Mouse (Mus musculus) right cerebral cortex, postnatal 25 days (tissue): ENCODE measurements at regions not wholly inside any gene's neighbourhood (a gene's known extent, or its start where the extent isn't known, plus 50 kb on each side); places are given as distances from the start of the nearest gene placed in this dataset.
A peak's percentile ranks its signal among the peaks of the same experiment; 100 is the strongest.

Source experiments
- DNase-seq: peaks from one replicate; pipeline ENCODE4 v3.0.0; 2022

DNA sequence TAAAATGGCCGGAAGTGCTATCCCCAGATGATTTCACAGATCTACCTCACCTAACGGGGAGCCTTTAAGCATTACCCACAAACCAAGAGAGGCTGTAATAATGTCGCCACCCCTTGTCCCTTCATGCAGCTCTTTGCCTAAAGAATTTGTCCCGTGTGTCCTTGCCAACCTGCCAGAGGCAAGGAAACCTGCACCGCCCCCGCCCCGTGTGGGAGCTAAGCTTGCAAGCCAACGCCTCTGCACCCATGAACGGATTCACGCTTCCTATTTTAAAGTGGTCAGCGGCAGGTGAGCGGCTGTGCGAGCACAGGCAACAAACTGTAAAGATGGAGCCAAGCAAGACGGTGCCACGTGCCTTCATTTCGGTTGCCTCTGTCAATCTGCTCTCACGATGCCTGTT, 63.1 kb downstream of the Gm11011 start:
- DNase-seq, result peak; percentile 9

DNA sequence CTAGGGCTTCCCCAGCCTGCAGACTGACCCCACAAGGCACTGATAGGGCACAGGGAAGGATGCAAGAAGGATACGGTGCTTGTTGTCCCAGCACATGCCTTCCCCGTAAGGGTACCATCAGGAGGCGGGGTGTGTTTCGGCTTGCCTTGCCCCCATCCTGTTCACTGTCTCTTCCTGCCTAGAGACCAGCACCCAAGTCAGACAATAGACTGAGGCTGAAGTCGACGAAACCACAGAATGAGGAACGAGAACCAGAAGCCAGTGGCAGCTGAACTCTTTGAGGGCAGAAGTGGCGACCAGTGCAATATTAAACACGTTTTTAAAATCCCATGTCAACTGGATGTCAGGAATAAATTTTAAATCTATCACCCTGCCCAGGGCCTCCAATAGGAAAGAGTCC, 67.6 kb downstream of the Gm11011 start:
- DNase-seq, result no peak

DNA sequence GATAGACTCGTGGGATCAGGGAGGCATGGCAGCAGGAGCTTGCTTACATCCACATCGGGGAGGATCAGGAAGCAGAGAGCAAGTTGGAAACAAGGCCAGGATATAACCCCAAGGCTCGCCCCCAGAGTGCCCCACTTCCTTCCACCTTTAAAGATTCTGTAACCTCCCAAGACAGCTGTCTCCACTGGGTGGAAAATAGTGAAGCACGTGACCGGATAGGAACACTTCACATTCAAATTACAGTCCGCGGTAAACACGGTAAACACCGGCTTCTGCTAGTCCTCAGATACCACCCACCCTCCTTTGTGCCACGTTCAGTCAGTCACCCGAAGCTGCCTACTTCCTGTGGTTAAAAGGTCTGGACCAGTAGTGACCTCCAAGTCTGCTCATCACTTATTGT, 72.2 kb downstream of the Gm11011 start:
- no peak for DNase-seq

DNA sequence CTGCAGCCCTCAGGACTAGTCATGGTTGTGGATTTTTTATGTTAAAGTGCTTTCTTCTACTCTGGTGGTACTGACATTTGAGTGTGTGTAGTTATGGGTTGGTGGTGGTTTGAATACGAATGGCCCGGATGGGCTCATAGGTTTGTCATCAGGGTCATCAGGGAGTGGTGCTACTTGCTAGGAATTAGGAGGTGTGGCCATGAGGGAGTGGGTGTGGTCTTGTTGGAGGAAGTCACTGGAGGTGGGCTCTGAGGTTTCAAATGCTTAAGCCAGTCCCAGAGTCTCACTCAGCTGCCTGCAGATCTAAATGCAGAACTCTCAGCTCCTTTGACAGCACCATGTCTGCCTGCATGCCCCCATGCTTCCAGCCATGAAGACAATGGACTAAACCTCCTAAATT, 76.8 kb downstream of the Gm11011 start:
- no peak for DNase-seq

DNA sequence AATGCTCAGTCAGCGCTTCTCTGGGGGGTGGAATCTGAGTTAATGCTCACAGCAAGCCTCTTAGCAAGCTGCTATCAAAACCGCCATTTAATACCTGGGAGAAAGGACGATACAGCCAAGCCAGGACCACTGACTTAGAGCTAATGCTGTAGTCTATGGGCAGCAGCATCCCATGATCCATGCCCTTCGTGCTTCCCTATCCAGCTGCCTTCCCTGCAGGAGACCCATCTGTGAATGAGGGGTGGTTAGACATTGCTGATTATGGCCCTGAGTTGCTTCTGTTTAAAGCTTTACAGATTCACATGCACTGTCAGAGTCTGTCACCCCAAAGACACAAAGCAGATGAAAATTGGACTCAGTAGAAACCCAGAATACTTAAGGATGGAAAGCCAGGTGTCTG, 78.1 kb downstream of the Gm11011 start:
- DNase-seq, result no peak

DNA sequence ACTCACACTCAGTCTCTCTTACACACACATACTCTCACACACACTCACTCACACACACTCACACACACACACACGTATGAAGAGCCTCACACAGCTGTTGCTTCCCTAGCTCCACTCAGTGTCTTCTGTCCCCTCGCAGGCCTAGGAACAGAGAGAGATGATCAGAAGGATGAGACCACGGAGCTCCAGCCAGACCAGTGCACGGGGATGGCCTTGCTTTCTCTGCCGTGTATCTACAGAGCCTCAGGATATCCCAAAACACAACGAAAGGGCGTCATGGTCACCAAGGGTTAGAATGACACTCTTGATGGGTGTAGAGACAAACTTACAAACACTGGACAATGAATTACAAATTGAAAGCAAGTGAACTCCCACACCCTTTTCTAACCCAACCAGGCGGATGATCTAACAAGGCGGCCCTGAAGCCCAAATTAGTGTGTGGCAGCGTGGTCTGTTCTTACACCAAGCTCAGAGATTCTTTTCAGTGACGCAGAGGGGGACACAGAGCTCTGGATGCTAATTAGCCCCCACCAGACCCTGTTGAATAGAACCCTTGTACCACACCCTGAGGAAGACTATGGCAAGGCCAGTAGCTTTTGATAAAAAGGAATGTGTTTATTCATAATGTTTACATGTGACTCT, 83.0 kb downstream of the Gm11011 start:
- DNase-seq, result no peak

DNA sequence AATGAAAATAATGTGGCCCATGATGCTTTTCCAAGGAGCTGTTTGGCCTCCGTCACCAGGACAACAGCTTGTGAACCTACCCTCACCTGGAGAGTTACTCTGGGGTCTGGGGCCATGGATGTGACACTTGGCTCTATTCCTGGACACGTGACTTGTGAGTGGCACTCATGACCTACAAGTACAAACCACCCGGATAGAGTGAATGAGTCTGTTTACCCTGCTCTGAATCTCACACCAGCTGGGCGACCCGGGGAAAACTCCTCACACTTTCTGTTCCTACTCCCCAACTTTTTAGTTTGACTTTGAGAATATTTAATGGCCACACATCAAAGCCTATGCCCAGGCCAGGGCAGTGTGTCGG, 84.0 kb downstream of the Gm11011 start:
- no peak for DNase-seq

DNA sequence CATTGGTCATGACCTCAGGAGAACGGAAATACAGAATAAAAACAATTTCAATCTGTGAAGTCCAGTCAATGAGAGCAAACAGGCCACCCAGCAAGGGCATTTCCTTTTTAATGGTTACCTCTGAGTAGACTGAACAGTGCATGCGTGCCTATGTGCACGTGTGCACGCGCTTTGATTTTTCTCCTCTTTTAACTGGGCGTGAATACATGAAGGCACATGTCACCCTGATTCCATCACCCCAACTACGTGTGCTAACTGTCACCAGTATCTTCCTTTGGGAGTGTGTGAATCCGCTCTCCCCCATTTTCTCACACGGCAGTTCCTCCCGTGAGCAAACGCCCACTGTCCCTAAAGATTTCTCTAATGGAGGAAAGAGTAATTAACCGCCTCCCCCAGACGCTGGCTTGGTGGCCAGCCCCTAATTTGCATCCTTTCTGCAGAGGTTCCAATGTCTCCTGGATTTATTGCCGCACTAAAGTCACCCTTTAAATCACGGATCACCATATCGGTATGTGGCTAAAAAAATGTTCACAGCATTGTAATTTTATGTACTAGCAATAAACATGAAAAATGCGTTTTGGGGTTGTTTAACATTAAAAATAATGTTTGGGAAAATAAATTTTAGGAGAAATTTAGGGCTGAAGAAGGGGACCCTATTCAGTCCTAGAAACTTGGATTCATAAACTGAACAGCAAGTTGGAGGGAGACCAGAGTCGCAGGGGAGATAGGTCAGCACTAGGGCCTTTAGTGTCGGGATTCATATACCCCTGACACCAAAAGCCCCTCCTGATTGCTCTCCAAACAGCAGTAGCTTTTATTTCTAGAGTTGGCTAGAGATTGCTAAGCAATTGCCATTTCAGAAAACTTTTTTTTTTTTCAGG, 84.6 kb downstream of the Gm11011 start:
- no peak for DNase-seq

DNA sequence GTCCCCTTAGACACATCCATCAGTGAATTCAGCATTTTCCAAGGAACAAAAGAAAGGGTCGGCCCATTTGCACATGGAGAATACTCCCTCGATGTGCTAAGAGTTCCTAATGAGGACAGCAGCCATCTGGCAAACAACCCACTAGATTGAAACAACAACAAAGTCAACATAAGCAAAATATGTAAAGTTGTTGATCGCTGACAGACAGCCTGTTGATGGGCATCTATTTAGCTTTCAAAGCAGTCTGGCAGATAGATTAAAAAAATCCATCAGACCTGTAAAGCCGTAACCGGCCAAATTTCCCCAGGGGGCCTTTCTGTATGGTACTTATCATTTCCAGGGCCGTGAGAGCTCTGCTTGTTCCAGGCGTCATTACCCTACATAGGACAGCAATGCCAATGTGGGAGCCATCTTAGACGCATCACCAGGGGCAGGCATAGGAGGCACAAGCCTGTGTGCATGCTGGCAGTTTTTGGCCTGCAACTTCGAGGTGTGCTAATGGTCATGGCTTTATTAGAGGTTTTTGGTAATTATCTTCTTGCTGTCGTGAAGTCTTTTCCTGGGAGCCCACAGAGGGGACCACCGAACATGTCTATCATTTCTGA, 85.7 kb downstream of the Gm11011 start:
- DNase-seq, result no peak

DNA sequence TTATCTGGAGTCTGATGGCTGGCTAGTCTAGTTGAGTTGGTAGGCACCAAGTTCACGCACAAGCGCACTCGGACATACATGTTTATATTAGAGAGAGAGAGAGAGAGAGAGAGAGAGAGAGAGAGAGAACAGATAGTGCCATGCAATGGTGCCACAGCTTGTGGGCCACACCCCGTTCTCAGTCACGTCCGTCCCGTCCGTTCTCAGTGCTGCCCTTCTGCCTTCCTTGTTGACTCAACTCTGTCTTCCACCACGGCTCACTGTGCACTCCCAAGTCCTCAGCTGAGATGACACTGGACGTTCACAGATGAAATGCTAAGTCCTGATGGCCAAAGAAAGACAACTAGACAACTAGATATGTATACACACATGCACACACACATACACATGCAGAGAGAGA, 92.2 kb downstream of the Gm11011 start:
- no peak for DNase-seq

DNA sequence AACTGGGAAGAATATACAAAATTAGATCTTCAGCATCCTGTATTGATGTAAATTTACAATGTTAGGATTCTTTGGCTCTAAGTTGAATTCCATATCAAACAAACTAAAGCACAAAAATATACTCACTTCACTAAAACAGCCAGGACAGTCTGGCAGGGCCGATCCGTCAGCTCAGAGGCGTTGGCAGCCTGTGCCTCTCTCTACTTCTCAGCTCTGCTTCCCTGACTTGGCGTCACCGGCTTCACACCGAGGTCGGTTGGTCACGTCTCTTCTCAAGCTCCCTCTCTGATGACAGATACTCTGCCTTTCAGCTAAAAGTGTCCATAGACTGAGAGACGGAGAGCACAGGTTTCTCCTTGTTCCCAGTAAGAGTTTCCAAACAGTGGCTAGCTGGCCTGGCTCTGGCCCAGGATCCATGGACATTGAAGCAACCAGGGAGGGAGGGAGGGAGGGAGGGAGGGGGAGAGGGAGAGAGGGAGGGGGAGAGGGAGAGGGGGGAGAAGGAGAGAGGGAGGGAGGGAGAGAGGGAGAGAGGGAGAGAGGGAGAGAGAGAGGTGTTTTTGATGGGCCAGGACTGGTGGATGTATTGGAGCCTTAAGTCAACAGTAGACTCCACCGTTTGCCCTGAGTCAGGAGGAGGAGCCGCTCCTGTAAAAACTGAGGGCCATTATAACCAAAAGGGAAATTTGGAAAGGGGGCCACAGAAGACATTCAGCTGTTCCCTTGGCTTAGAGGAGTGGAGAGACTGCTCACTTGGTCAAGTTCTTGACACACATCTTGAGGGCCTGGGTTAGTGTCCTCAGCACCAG, 92.8 kb downstream of the Gm11011 start:
- DNase-seq, result no peak

DNA sequence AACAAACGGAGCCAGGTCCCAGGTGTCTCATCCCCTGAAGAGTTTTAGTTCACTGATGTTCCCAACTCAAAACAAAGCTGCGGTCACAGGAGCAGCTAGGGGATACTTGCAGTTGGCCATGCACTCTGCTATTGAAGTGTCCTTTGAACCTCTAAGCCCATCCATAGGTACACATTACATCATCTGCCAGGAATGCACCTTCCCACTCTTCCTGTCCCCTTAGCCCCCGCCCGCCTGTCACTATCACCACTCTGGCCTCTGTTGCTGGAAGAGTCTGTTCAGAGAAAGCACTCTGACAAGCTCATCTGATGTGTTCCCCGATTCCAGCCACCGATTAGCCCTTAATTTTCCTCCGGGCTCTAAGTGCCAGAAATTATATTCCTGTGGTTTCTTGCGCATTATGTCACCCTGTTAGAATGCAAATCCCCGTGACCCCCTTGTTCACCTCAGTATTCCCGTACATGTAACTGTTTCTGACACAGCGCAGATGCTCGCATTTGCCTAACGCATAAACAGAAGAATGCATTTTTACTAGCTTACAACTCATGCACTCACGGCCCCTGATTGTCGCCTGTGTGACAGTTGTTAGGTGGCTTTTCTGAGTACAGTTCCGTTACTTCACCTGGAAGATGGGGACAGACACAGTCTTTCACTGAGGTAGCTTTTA, 93.8 kb downstream of the Gm11011 start:
- no peak for DNase-seq

DNA sequence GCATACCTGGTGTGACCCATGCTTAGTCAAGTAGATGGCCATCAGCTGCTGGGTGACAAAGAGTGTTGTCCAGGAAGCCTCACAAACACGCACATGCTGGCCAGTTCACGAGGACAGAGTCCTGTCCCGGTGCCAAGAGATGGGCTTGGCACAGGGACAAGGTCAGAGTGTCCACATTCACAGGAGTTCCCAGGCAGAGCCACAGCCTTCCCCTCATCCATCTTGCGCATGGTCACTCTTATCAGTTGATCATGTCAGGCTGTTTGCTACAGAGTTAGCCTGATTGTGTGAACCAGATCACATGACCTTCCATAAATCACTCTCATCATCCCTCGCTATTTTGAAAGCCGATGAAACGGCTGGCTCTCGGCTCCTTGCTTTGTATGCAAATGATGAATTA, 103.6 kb downstream of the Gm11011 start:
- no peak for DNase-seq

DNA sequence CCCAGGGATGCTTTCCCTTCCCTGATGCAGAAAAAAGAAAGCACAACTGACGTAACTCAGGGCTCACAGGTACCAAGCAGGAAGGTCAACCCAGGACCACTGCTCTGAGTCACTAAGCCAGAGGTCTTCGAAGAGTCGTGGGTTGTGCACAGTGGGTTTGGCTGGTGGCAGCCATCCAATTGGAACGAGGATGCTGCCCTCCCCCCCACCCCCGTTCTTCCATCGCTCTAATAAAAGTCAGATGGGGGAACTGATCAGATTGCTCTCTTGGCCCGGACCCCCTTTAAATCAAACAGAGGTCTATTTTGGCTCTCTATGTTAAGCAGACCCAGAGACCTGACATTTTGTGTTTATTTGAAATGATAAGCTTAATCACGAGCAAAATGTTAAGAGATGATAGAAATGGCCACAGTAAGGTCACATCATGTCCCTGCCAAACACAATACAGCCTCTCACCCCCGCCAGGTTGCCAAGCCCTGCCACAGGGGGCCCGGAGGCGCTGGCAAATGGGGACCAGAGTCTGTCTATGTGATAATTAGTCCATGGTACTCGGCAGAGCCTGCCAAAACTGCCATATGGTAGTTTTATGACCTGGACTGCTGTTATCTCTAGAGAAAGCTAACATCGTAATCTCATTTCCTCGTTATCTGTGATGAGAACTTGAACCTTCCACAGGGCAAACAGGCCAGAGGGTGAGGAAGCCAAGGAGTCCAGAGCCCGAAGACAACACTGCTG, 105.6 kb downstream of the Gm11011 start:
- DNase-seq, result no peak

DNA sequence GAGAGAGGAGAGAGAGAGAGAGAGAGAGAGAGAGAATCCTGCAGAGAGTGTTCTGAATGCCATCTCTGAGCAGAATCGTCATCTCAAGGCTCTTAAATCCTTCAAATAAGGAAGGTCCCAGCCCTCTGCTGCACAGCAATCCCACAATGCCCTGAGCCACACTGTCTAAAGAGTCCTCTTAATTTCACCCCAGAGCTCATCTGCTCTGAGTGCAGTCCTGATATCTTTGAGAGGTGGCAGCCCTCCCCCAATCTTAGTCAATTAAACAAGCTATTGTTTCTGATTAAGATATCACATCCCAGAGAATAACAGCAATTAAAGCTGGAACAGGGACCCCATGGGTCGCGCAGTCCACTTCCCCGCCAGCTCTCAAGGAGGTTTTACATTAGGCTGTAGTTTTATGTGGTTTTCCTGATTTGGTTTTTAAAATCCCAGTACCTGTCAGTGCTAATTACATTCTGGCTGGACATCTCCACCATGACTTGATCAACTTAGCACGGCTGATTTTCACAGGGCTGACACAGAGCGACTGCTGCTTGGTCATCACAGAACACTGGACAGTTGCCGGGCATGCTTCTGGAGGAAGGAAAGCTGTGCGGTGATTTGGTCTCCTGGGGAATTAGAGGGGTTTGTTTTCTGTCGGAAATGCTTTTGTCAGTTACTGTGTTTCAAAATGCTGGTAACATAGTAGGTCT, 113.0 kb downstream of the Gm11011 start:
- DNase-seq, result no peak

DNA sequence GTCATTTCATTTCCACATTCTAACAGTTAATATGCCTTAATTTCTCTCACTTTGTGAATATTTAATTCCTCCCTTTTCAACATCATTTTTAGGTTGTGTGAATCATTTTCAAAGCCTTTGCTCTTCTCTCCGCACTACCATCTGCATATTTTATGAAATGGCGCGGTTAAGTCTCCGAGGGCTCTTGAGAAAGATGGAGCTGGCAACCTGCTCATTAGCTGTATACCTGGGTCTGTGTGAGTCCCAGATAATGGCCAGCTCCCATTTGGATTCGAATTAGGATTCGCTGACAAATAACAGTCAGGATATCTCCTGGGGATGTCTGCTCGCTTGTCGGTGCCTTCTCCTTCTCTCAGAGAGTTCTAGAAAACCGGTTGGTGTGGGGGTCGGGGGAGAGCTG, 118.0 kb downstream of the Gm11011 start:
- no peak for DNase-seq

DNA sequence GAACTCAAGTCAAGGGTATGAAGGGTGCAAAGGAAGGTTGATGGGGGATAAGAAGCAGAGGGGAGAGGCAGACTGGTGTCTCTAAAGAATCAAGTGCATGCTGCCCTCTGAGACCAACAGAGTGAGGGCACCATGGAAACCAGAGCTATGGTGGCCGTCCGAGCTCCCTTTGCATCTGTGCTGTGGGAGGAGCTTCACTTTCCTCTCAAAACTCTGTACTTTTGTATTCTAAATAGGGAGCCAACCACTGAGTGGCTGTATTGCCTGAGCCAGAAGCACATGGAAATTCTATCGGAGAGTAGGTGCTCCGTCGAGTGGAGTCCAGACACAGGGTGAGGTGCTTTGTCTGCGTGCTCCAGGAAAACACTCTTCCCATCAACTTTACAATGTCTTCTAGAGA, 119.9 kb downstream of the Gm11011 start:
- no peak for DNase-seq

DNA sequence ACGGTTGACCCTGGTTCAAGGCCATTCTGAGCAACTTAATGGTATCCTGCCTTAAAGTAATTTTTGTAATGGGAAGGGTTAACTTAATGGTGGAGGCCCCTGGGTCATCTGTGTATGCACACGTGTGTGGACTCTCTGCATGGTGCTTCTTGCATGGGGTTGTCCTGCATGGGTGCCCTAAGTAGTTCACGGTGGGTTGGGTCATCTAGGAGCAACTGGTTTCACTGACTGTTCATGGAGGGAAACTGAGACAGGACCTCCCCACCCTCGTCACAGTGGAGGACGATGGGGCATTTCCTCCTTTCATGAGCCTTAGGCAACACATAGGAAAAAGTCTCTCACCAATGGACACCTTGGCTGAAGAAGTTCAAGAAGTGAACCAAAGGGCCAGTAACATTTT, 123.4 kb downstream of the Gm11011 start:
- DNase-seq, result no peak

DNA sequence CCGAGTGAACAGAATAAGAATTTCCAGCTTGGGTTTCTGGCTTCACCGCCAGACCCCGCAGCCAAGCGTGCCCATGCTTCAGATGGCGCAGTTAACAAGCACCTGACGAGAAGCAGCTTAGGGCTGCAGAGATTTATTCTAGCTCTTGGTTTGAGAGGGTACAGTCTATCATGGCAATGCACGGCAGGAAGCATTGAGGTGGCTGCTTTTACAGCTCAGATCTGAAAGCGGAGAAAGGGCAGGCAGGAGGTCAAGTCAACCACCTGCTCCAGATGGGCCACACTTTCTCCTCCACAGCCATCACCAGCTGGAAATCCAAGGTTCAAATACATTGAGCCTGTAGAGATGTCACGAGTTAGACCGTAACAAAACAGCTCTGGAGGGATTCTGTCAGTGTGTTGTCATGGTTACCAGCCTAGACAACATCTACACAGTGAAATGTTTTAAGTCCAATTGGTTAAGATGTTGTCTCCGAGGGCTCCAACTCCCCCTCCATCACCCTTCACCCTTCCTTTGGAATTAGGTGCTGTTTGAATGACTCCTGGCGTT, 126.0 kb downstream of the Gm11011 start:
- no peak for DNase-seq

DNA sequence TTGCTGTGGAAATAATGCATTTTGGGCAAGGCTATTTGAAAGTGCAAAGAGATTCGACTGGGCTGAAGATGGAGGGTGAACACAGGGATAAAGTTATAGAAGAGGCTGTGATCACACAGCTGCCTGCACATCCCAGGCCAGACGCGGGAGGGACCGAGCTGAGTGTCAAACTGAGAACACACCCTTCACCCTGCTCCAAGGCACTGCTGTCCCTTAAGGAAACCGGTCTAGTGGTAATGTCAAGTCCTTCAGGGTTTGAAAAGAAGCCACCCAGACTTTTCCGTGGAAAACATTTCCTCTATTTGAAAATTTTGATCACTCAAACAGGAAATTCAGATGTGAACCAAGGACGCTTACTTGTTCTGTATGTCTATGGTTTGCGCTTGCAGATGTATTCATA, 134.6 kb downstream of the Gm11011 start:
- no peak for DNase-seq

DNA sequence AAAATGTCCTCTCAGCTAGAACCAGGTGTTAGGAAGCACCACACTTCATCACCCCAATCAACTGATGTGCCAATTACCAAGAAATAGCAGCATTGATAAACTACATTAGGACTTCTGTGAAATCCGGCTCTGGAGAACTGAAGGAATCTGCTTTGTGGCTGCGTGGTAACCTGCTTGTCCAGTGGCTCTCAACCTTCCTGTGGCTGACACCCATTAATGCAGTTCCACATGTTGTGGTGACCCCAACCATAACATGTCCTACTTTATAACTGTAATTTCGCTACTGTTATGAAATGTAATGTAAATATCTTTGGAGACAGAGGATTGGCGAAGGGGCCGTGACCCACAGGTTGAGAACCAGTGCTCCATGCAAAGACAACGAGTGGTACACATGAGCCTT, 136.7 kb downstream of the Gm11011 start:
- DNase-seq, result no peak
